Mouse (Mus musculus): ENCODE results near the gene 6330409D20Rik.

6330409D20Rik gene

GRCm38 (mm10) chr2:32694691-32695090 lies 46.1 kb downstream of the 6330409D20Rik start:
- Histone ChIP-seq H3K4me1 (replicated peaks; ENCODE audit: low read depth, low read length) (peaks cover 48% of the 10 kb centered on the region), H3K9me3 (ENCODE audit: low read length) (no peaks in the 10 kb centered on the region), H3K36me3 (ENCODE audit: insufficient read depth, low read length) (peaks cover 27% of the 10 kb centered on the region), H3K27me3 (ENCODE audit: insufficient read depth, low read length) (no peaks in the 10 kb centered on the region), H3K4me3 (replicated peaks; ENCODE audit: low read length) (peak overlapping the region; percentile 99)
- TF ChIP-seq POU5F1 (IDR thresholded peaks at IDR 0.05; ENCODE audit: borderline replicate concordance, low read length) (no peak), CTCF (conservative IDR thresholded peaks at IDR 0.05; ENCODE audit: low read length) (no peak), NANOG (IDR thresholded peaks at IDR 0.05; ENCODE audit: borderline replicate concordance, low read length) (no peak)

DNA sequence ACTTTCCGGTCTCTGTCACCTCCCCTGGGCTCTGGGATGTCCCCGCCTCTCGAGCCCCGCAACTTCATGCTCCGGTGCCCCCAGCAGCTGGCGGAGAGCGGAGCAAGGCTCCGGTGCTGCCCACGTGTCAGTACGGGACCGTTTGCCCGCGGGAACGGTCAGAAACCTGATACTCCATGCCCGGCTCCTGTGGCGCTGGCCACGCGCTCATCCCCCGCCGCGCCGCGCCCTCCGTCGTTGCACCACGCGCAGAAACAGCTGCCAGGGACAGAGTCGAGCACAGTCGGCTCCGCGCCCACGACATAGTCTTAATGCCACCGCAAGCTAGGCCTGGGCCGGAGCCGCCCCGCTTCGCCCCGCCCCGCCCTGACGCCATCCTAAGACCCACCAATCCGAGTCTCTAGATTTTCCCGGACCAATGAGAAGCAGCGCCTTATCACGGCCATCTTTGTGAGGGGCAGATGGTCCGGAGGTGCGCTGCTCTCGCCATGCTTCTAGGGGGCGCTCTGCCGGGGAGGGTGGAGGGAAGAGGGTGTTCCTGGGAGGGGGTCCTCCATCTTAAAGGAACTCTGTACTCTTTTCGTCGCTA lies 46.9 kb downstream of the 6330409D20Rik start:
- peaks cover 52% of the 10 kb centered on the region for H3K4me1 ChIP-seq (replicated peaks; ENCODE audit: low read depth, low read length)
- H3K27me3 ChIP-seq (ENCODE audit: insufficient read depth, low read length), result no peaks in the 10 kb centered on the region
- H3K4me3 ChIP-seq (replicated peaks; ENCODE audit: low read length), result peak overlapping the region; percentile 99
- TF ChIP-seq CTCF (conservative IDR thresholded peaks at IDR 0.05; ENCODE audit: low read length) (peak; percentile 79), POU5F1 (IDR thresholded peaks at IDR 0.05; ENCODE audit: borderline replicate concordance, low read length) (no peak)
- peaks cover 31% of the 10 kb centered on the region for H3K36me3 ChIP-seq (ENCODE audit: insufficient read depth, low read length)
- no peaks in the 10 kb centered on the region for H3K9me3 ChIP-seq (ENCODE audit: low read length)

DNA sequence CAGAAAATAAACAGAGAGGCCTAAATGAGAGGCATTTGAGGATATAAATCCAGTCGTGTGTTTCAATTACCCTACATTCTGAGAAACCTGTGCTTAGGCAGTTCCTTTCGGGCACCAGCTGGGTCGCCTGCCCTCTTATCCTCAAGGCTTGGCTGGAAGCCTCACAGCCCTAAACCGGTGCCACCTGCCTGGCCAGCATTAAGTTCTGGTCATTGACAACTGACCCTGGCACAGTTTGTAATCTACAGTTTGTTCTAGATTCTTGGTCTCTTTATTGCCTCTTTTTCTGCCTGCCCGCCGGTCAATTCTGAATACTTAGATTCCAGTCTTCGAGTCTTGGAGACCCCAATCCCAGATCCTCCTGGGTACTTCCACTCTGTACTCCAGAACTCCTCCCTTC lies 47.5 kb downstream of the 6330409D20Rik start:
- peak overlapping the region; percentile 99 for H3K4me3 ChIP-seq (replicated peaks; ENCODE audit: low read length)
- peaks cover 56% of the 10 kb centered on the region for H3K4me1 ChIP-seq (replicated peaks; ENCODE audit: low read depth, low read length)
- TF ChIP-seq NANOG (IDR thresholded peaks at IDR 0.05; ENCODE audit: borderline replicate concordance, low read length) (no peak), POU5F1 (IDR thresholded peaks at IDR 0.05; ENCODE audit: borderline replicate concordance, low read length) (no peak), CTCF (conservative IDR thresholded peaks at IDR 0.05; ENCODE audit: low read length) (no peak)

GRCm38 (mm10) chr2:32692496-32692895 lies 48.3 kb downstream of the 6330409D20Rik start:
- peak overlapping the region; percentile 99 for H3K4me3 ChIP-seq (replicated peaks; ENCODE audit: low read length)
- H3K9me3 ChIP-seq (ENCODE audit: low read length), result no peaks in the 10 kb centered on the region
- peaks cover 64% of the 10 kb centered on the region for H3K4me1 ChIP-seq (replicated peaks; ENCODE audit: low read depth, low read length)
- H3K36me3 ChIP-seq (ENCODE audit: insufficient read depth, low read length), result peaks cover 45% of the 10 kb centered on the region
- no peaks in the 10 kb centered on the region for H3K27me3 ChIP-seq (ENCODE audit: insufficient read depth, low read length)
- TF ChIP-seq CTCF (conservative IDR thresholded peaks at IDR 0.05; ENCODE audit: low read length) (no peak), POU5F1 (IDR thresholded peaks at IDR 0.05; ENCODE audit: borderline replicate concordance, low read length) (no peak), NANOG (IDR thresholded peaks at IDR 0.05; ENCODE audit: borderline replicate concordance, low read length) (no peak)

More for the DNA sequence above, 47.5 kb downstream of the 6330409D20Rik start:
- peaks cover 37% of the 10 kb centered on the region for H3K36me3 ChIP-seq (ENCODE audit: insufficient read depth, low read length)
- no peaks in the 10 kb centered on the region for H3K27me3 ChIP-seq (ENCODE audit: insufficient read depth, low read length)
- no peaks in the 10 kb centered on the region for H3K9me3 ChIP-seq (ENCODE audit: low read length)

DNA sequence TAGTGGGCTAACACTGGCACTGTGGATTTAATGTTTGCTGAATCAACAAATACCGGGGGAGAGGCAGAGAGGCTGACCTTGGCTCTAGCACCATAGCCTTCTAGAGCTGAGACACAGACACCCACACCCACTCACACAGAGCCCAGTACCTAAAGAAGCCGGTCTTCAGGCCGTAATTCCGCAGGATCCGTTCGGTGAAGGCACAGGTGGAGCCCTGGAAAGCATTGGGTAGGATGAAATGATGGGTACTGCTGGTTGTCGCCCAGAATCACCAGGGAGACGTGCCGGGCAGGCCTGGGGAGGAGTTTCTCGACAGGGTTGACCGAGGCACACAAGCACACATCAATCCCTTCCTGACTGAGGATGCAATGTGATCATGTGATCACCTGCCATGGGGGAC lies 49.8 kb downstream of the 6330409D20Rik start:
- Histone ChIP-seq H3K4me1 (replicated peaks; ENCODE audit: low read depth, low read length) (peaks cover 79% of the 10 kb centered on the region), H3K27me3 (ENCODE audit: insufficient read depth, low read length) (no peaks in the 10 kb centered on the region), H3K9me3 (ENCODE audit: low read length) (no peaks in the 10 kb centered on the region), H3K4me3 (replicated peaks; ENCODE audit: low read length) (peak overlapping the region; percentile 99), H3K36me3 (ENCODE audit: insufficient read depth, low read length) (peaks cover 60% of the 10 kb centered on the region)
- TF ChIP-seq CTCF (conservative IDR thresholded peaks at IDR 0.05; ENCODE audit: low read length), result no peak
- TF ChIP-seq NANOG (IDR thresholded peaks at IDR 0.05; ENCODE audit: borderline replicate concordance, low read length), result no peak
- TF ChIP-seq POU5F1 (IDR thresholded peaks at IDR 0.05; ENCODE audit: borderline replicate concordance, low read length), result no peak

DNA sequence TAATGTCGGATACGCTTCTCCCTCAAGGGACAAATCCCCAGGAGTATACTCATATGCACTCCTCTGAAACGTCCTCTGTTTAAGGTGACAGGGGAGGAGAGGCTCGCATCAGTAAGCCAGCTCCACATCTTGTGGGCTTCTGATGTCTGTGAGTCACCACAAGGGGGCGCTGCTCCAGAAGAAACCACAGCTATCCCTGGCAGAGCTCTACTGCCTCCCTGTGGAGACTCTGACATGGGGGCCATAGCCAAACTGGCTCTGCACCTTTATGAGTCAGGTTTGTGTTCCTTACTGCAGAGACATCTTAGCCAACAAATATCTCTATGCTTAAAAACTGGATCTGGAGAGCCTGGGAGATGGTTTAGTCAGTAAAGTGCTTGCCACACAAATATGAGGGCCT lies 51.4 kb downstream of the 6330409D20Rik start:
- Histone ChIP-seq H3K9me3 (ENCODE audit: low read length) (no peaks in the 10 kb centered on the region), H3K4me3 (replicated peaks; ENCODE audit: low read length) (no peak overlapping the region), H3K36me3 (ENCODE audit: insufficient read depth, low read length) (peaks cover 76% of the 10 kb centered on the region), H3K4me1 (replicated peaks; ENCODE audit: low read depth, low read length) (peaks cover 85% of the 10 kb centered on the region), H3K27me3 (ENCODE audit: insufficient read depth, low read length) (no peaks in the 10 kb centered on the region)
- TF ChIP-seq CTCF (conservative IDR thresholded peaks at IDR 0.05; ENCODE audit: low read length), result peak; percentile 98
- no peak for TF ChIP-seq NANOG (IDR thresholded peaks at IDR 0.05; ENCODE audit: borderline replicate concordance, low read length)

GRCm38 (mm10) chr2:32687562-32687961 lies 53.3 kb downstream of the 6330409D20Rik start:
- Histone ChIP-seq H3K36me3 (ENCODE audit: insufficient read depth, low read length) (peaks cover 91% of the 10 kb centered on the region), H3K9me3 (ENCODE audit: low read length) (no peaks in the 10 kb centered on the region), H3K4me3 (replicated peaks; ENCODE audit: low read length) (no peak overlapping the region), H3K4me1 (replicated peaks; ENCODE audit: low read depth, low read length) (peaks cover 92% of the 10 kb centered on the region), H3K27me3 (ENCODE audit: insufficient read depth, low read length) (no peaks in the 10 kb centered on the region)
- TF ChIP-seq POU5F1 (IDR thresholded peaks at IDR 0.05; ENCODE audit: borderline replicate concordance, low read length) (no peak), CTCF (conservative IDR thresholded peaks at IDR 0.05; ENCODE audit: low read length) (no peak), NANOG (IDR thresholded peaks at IDR 0.05; ENCODE audit: borderline replicate concordance, low read length) (no peak)

GRCm38 (mm10) chr2:32686640-32687039 lies 54.2 kb downstream of the 6330409D20Rik start:
- TF ChIP-seq CTCF (conservative IDR thresholded peaks at IDR 0.05; ENCODE audit: low read length) (no peak), NANOG (IDR thresholded peaks at IDR 0.05; ENCODE audit: borderline replicate concordance, low read length) (no peak), POU5F1 (IDR thresholded peaks at IDR 0.05; ENCODE audit: borderline replicate concordance, low read length) (no peak)
- H3K36me3 ChIP-seq (ENCODE audit: insufficient read depth, low read length), result peaks cover 91% of the 10 kb centered on the region

DNA sequence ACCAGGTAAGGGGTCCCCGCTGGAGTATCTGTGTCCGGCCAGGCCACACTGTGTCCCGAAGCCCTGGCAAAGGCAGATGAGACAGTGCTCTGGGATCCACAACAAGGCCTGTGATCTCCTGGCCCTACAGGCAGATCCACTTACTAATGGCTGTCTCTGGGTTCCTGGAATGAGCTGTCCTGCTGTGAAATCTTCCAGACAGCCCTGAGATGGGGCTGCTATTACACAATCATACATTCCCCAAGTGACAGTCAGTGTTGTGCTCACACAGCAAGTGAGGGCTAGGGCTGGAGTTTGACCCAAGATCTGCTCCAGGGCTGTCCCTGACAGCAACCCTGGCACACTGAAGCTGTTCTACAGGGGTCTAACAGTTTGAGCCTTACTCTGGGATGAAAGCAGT lies 55.0 kb downstream of the 6330409D20Rik start:
- no peaks in the 10 kb centered on the region for H3K9me3 ChIP-seq (ENCODE audit: low read length)
- H3K36me3 ChIP-seq (ENCODE audit: insufficient read depth, low read length), result peaks cover 91% of the 10 kb centered on the region
- no peaks in the 10 kb centered on the region for H3K27me3 ChIP-seq (ENCODE audit: insufficient read depth, low read length)
- no peak for TF ChIP-seq CTCF (conservative IDR thresholded peaks at IDR 0.05; ENCODE audit: low read length)
- H3K4me1 ChIP-seq (replicated peaks; ENCODE audit: low read depth, low read length), result peaks cover 92% of the 10 kb centered on the region
- no peak overlapping the region for H3K4me3 ChIP-seq (replicated peaks; ENCODE audit: low read length)

More at GRCm38 (mm10) chr2:32686640-32687039, 54.2 kb downstream of the 6330409D20Rik start:
- Histone ChIP-seq H3K4me1 (replicated peaks; ENCODE audit: low read depth, low read length) (peaks cover 92% of the 10 kb centered on the region), H3K4me3 (replicated peaks; ENCODE audit: low read length) (peak overlapping the region; percentile 30; the same call in 1 of the 2 replicates), H3K9me3 (ENCODE audit: low read length) (no peaks in the 10 kb centered on the region), H3K27me3 (ENCODE audit: insufficient read depth, low read length) (no peaks in the 10 kb centered on the region)

Measured in E14TG2a.4 (cell line).